Mouse (Mus musculus) C2C12 (cell line): ENCODE results near the gene Lgi4. TPM values are rescaled to one million over a fixed set of nuclear protein-coding genes. Genes with fewer than 3 reads are reported as not detected.

ENCODE experiments used
- H3K27me3 ChIP-seq: one replicate; pipeline ENCODE4 v1.6.1; 2011; ENCODE audit not compliant: control insufficient read depth, insufficient read depth, insufficient read length
- H3K36me3 ChIP-seq: one replicate; pipeline ENCODE4 v1.6.1; 2011; ENCODE audit not compliant: control insufficient read depth, insufficient read depth
- H3K4me3 ChIP-seq: one replicate; pipeline ENCODE4 v1.5.1; 2011; ENCODE audit warnings: mild to moderate bottlenecking, control low read depth; ENCODE audit not compliant: poor library complexity, insufficient read depth, severe bottlenecking
- H3K79me2 ChIP-seq: one replicate; pipeline ENCODE4 v1.6.1; 2011; ENCODE audit not compliant: control insufficient read depth, insufficient read depth
- H3K79me3 ChIP-seq: one replicate; pipeline ENCODE4 v1.6.1; 2011; ENCODE audit warnings: low read depth, control low read depth
- H3ac ChIP-seq: one replicate; pipeline ENCODE3; 2011; ENCODE audit warnings: low read depth; ENCODE audit not compliant: control insufficient read depth, insufficient read length
- CEBPB ChIP-seq: IDR thresholded peaks from one replicate; pipeline ENCODE4 v1.6.1; 2011; ENCODE audit warnings: low read depth, mild to moderate bottlenecking, control low read depth, moderate library complexity
- CTCF ChIP-seq: IDR thresholded peaks from one replicate; pipeline ENCODE4 v1.5.1; 2011; ENCODE audit not compliant: control insufficient read depth, insufficient read depth, insufficient read length
- FOSL1 ChIP-seq: IDR thresholded peaks from one replicate; pipeline ENCODE4 v1.8.0; 2011; ENCODE audit warnings: mild to moderate bottlenecking, low read length; ENCODE audit not compliant: poor library complexity, insufficient read depth, severe bottlenecking
- MAX ChIP-seq: IDR thresholded peaks from one replicate; pipeline ENCODE4 v1.6.1; 2011; ENCODE audit warnings: mild to moderate bottlenecking, control low read depth
- MYOD1 ChIP-seq: IDR thresholded peaks from one replicate; pipeline ENCODE4 v1.6.1; 2011; ENCODE audit warnings: low read depth; ENCODE audit not compliant: control insufficient read depth, insufficient read length
- MYOG ChIP-seq: IDR thresholded peaks from one replicate; pipeline ENCODE4 v1.6.1; 2011; ENCODE audit not compliant: control insufficient read depth, insufficient read length; ENCODE audit errors: extremely low read depth
- USF1 ChIP-seq: IDR thresholded peaks from one replicate; pipeline ENCODE4 v1.6.1; 2011; ENCODE audit warnings: low read depth, mild to moderate bottlenecking, control low read depth, moderate library complexity
- polyA plus RNA-seq: library from polyadenylated mRNA; unstranded; fragments of >200 nt; fragmentation: generic; extraction: Trizol; gene quantifications from one replicate; pipeline ENCODE4 v1.2.1, GENCODE M21; 2012; ENCODE audit warnings: missing spikeins

Lgi4 gene
- polyA plus RNA-seq, 1 experiment: 0.02 TPM

DNA sequence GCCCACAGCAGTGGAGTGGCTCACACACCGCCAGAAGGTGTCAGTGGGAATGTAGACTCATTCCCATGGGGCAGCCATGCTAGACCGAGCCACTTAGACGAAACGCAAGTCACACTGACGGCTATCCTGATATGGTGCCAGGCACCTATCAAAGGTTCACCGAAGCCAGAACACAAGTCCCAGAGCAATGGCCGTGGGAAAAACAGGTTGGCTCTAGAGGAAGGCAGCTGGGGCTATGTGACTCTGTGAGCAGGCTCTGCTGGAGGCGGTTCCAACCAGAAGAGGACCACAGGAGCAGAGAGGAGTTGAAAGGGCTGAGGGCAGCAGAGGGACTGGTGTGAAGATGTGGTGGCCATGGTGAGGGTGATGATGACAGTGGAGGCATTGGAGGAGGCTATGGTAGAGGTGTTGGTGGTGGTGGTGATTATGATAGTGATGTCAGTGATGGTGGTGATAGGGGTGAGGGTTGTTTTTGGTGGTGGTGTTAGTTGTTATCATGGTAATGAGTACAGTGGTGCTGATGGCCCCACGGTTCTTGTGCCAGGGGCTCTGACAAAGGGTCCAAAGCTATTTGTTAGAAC is 27.1 kb downstream of the Lgi4 start:
- no peak for TF ChIP-seq MYOD1
- no peak for TF ChIP-seq MYOG
- no peak for TF ChIP-seq USF1
- no peak for TF ChIP-seq CEBPB
- no peak for TF ChIP-seq MAX
- no peak for TF ChIP-seq FOSL1
- TF ChIP-seq CTCF: no peak
- Histone ChIP-seq H3K79me3 (no peaks in the 10 kb centered on the region), H3ac (no peak overlapping the region), H3K27me3 (no peaks in the 10 kb centered on the region), H3K79me2 (no peaks in the 10 kb centered on the region), H3K36me3 (no peaks in the 10 kb centered on the region), H3K4me3 (no peak overlapping the region)

DNA sequence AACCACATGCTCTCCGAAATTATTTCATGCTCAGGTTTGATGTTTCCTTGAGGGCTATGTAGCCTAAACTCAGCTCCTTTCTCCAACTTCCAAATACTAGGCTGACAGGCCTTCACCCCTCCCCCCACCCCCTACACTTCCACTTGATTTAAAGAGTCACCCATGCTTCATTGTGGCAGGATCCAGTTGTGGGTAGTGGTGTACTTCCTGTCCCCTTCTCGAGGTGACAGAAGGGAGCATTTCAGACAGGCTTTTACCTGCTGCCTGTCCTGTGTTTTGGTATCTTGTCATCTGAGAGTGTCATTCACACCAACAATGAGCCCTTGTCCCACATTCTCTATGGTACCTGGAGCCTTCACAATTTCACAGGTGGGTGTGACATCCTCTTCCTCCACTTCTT is 28.1 kb downstream of the Lgi4 start:
- Histone ChIP-seq H3K36me3 (no peaks in the 10 kb centered on the region), H3K27me3 (peaks cover 8% of the 10 kb centered on the region), H3K4me3 (no peak overlapping the region), H3K79me3 (no peaks in the 10 kb centered on the region), H3K79me2 (no peaks in the 10 kb centered on the region), H3ac (no peak overlapping the region)
- TF ChIP-seq USF1: no peak
- TF ChIP-seq MYOD1: no peak
- TF ChIP-seq CTCF: no peak
- TF ChIP-seq FOSL1: no peak
- TF ChIP-seq MAX: no peak
- no peak for TF ChIP-seq MYOG
- no peak for TF ChIP-seq CEBPB

GRCm38 (mm10) chr7:31088206-31088605 is 29.1 kb downstream of the Lgi4 start:
- no peaks in the 10 kb centered on the region for H3K79me3 ChIP-seq

DNA sequence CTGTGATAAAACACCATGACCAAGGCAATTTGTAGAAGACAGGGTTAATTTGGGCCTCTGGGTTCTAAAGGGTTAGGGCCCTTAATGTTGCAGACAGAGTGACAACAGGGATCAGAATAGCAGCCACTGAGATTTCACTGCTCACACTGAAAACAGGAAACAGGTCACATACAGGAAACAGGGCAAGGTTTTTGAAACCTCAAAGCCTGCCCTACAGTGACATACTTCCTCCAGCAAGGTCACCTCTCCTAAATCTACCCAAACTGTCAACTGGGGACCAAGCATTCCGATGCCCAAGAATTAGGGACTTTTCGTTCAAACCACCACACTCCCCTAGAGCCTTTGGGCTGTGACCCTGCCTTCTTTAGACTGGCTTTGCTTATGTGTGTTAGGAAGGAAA is 30.6 kb downstream of the Lgi4 start:
- TF ChIP-seq MAX: no peak
- TF ChIP-seq CTCF: no peak
- TF ChIP-seq MYOD1: no peak
- no peak for TF ChIP-seq FOSL1
- no peak for TF ChIP-seq MYOG
- TF ChIP-seq USF1: no peak
- TF ChIP-seq CEBPB: no peak
- Histone ChIP-seq H3ac (no peak overlapping the region), H3K4me3 (no peak overlapping the region)

More at GRCm38 (mm10) chr7:31088206-31088605, 29.1 kb downstream of the Lgi4 start:
- Histone ChIP-seq H3K27me3 (peaks cover 14% of the 10 kb centered on the region), H3ac (no peak overlapping the region), H3K36me3 (no peaks in the 10 kb centered on the region), H3K79me2 (no peaks in the 10 kb centered on the region), H3K4me3 (no peak overlapping the region)
- TF ChIP-seq FOSL1 (no peak), MYOG (no peak), CEBPB (no peak), CTCF (no peak), MAX (no peak), USF1 (no peak), MYOD1 (no peak)

DNA sequence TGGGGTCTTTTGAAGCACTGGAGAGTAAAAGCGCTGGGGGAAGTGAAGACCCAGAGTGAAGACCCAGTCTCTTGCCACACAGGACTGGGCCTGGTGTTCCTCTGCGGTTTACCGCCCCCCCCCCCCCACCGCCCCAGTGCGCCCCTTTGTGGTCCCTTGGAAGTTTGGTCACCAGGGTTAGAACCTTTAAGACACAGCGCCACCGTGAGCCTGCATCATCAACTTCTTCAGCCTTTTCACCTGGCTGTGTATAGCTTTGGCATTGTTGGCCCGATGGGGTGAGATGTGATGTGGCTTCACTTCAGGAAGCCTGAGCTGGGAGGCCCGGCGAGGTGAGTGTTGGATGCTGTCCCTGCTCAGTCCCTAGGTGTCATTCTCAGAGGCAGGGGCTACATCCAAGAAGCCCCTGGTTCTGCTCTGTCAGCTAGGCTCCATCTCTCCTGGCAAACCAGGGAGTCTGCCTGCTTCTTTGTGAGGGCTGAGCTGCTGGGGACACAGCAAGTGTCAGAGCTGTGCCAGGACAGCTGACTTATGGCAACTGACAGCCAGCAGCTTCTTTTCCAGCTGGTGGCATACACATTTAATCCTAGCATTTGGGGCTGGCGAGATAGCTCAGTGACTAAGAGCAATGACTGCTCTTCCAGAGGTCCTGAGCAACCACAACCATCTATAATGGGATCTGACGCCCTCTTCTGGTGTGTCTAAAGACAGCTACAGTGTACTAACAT is 35.8 kb downstream of the Lgi4 start:
- Histone ChIP-seq H3K79me2 (no peaks in the 10 kb centered on the region), H3K4me3 (no peak overlapping the region), H3K27me3 (peaks cover 32% of the 10 kb centered on the region), H3K79me3 (no peaks in the 10 kb centered on the region), H3ac (no peak overlapping the region), H3K36me3 (no peaks in the 10 kb centered on the region)
- TF ChIP-seq MYOG (no peak), FOSL1 (no peak), CEBPB (no peak), MAX (no peak), MYOD1 (no peak), USF1 (no peak), CTCF (no peak)

More for the DNA sequence above, 30.6 kb downstream of the Lgi4 start:
- Histone ChIP-seq H3K79me3 (no peaks in the 10 kb centered on the region), H3K27me3 (peaks cover 26% of the 10 kb centered on the region), H3K79me2 (no peaks in the 10 kb centered on the region), H3K36me3 (no peaks in the 10 kb centered on the region)

GRCm38 (mm10) chr7:31096892-31097564 is 37.9 kb downstream of the Lgi4 start:
- Histone ChIP-seq H3K36me3 (no peaks in the 10 kb centered on the region), H3ac (no peak overlapping the region), H3K79me2 (no peaks in the 10 kb centered on the region), H3K27me3 (peaks cover 29% of the 10 kb centered on the region), H3K4me3 (no peak overlapping the region), H3K79me3 (no peaks in the 10 kb centered on the region)
- TF ChIP-seq CEBPB (no peak), USF1 (no peak), MAX (no peak), CTCF (no peak), MYOG (no peak), MYOD1 (no peak), FOSL1 (no peak)
